Mouse (Mus musculus): Measurements from ENCODE around the gene Aspa. TPM values are rescaled to one million over a fixed set of nuclear protein-coding genes. Genes with fewer than 3 reads are reported as not detected.

Gene Aspa
- polyA plus RNA-seq, 1 experiment from 2014 or later: 4.5 TPM

- Histone ChIP-seq H3K27me3 (ENCODE audit: control insufficient read depth, insufficient read depth, low read length) (no peaks in the 10 kb centered on the region), H3K9ac (ENCODE audit: low read length) (no peak overlapping the region), H3K4me3 (replicated peaks; ENCODE audit: low read length) (no peak overlapping the region), H3K4me1 (ENCODE audit: control insufficient read depth, insufficient read depth, low read length) (no peaks in the 10 kb centered on the region), H3K27ac (ENCODE audit: low read length) (no peak overlapping the region), H3K9me3 (replicated peaks; ENCODE audit: control insufficient read depth, low read length) (no peaks in the 10 kb centered on the region), H3K4me2 (ENCODE audit: low read depth, low read length) (no peak overlapping the region), H3K36me3 (ENCODE audit: control insufficient read depth, insufficient read depth, low read length) (no peaks in the 10 kb centered on the region)
- WGBS: 32% methylated on average over 2 of the region's 2 CpGs
- no peak for ATAC-seq (ENCODE audit: insufficient read depth, low FRiP score)
Observed at GRCm38 (mm10) chr11:73274821-73275220, 54.6 kb downstream of the Aspa start.

GRCm38 (mm10) chr11:73267267-73267666 lies 62.1 kb downstream of the Aspa start, which contains the start of gene Trpv3:
TSS of gene Trpv3 (plus strand) at chr11:73267388.
- H3K27ac ChIP-seq (ENCODE audit: low read length): 0 out of 2 replicates have a peak within 1 kb of the TSS, but pooled peaks have one; percentile 10
- 65% methylated on average over 7 of the region's 7 CpGs for WGBS
- no peaks in the 10 kb centered on the region for H3K9me3 ChIP-seq (replicated peaks; ENCODE audit: control insufficient read depth, low read length)
- H3K4me3 ChIP-seq (replicated peaks; ENCODE audit: low read length): no peak within 1 kb of the TSS
- H3K4me1 ChIP-seq (ENCODE audit: control insufficient read depth, insufficient read depth, low read length): 0 out of 2 replicates have a peak, but pooled peaks cover 2% of the 10 kb centered on the region
- peak within 1 kb of the TSS; percentile 15 for H3K4me2 ChIP-seq (ENCODE audit: low read depth, low read length)
- no peaks in the 10 kb centered on the region for H3K36me3 ChIP-seq (ENCODE audit: control insufficient read depth, insufficient read depth, low read length)
- H3K27me3 ChIP-seq (ENCODE audit: control insufficient read depth, insufficient read depth, low read length): no peaks in the 10 kb centered on the region
- peak; percentile 77; the same call in 1 of the 2 replicates for ATAC-seq (ENCODE audit: insufficient read depth, low FRiP score)
- no peak within 1 kb of the TSS for H3K9ac ChIP-seq (ENCODE audit: low read length)

DNA sequence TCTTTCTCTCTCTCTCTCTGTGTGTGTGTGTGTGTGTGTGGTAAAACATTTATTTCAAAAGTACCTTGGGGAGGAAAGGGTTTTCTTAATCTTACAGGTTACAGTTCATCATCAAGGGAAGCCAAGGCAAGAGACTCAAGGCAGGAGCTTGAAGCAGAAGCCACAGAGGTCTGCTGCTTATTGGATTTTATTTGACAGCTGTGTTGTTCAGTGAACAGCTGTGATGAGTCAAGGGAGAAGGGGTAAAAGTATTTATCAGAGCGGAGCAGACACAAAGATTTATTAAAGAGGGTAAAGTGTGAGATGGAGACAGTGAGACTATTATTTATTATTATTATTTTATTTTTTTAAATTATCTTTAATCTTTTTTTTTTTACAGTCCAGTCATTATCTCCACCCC lies 68.0 kb downstream of the Aspa start:
- H3K4me2 ChIP-seq (ENCODE audit: low read depth, low read length): no peak overlapping the region
- no peak for ATAC-seq (ENCODE audit: insufficient read depth, low FRiP score)
- H3K27ac ChIP-seq (ENCODE audit: low read length): no peak overlapping the region
- no peaks in the 10 kb centered on the region for H3K36me3 ChIP-seq (ENCODE audit: control insufficient read depth, insufficient read depth, low read length)
- no peaks in the 10 kb centered on the region for H3K9me3 ChIP-seq (replicated peaks; ENCODE audit: control insufficient read depth, low read length)
- no peak overlapping the region for H3K4me3 ChIP-seq (replicated peaks; ENCODE audit: low read length)
- 0 out of 2 replicates have a peak, but pooled peaks cover 2% of the 10 kb centered on the region for H3K4me1 ChIP-seq (ENCODE audit: control insufficient read depth, insufficient read depth, low read length)
- 45% methylated on average over 1 of the region's 1 CpGs for WGBS
- no peak overlapping the region for H3K9ac ChIP-seq (ENCODE audit: low read length)
- H3K27me3 ChIP-seq (ENCODE audit: control insufficient read depth, insufficient read depth, low read length): no peaks in the 10 kb centered on the region

DNA sequence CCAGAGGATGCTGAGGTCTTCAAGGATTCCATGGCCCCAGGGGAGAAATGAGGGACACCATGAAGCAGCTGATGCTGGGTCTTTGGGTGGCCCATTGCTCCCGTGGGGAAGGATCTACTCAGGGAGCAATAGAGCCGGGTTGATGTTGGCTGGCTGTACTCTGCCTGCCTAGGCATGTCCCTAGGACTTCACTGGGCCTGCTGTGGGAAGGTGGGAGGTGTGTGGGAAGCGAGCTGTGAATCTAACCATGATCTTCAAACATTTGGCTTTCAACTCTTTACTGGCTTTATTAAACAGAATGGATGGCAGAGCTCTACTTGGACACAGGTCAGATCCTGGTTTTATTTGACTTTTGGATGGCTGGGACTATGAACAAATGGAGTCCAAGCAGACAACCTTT lies 68.9 kb downstream of the Aspa start:
- Histone ChIP-seq H3K9ac (ENCODE audit: low read length) (no peak overlapping the region), H3K36me3 (ENCODE audit: control insufficient read depth, insufficient read depth, low read length) (no peaks in the 10 kb centered on the region), H3K4me2 (ENCODE audit: low read depth, low read length) (no peak overlapping the region), H3K27ac (ENCODE audit: low read length) (no peak overlapping the region), H3K4me1 (ENCODE audit: control insufficient read depth, insufficient read depth, low read length) (0 out of 2 replicates have a peak, but pooled peaks cover 2% of the 10 kb centered on the region), H3K9me3 (replicated peaks; ENCODE audit: control insufficient read depth, low read length) (no peaks in the 10 kb centered on the region), H3K4me3 (replicated peaks; ENCODE audit: low read length) (no peak overlapping the region), H3K27me3 (ENCODE audit: control insufficient read depth, insufficient read depth, low read length) (no peaks in the 10 kb centered on the region)
- ATAC-seq (ENCODE audit: insufficient read depth, low FRiP score): no peak
- WGBS: 65% methylated on average over 3 of the region's 3 CpGs

DNA sequence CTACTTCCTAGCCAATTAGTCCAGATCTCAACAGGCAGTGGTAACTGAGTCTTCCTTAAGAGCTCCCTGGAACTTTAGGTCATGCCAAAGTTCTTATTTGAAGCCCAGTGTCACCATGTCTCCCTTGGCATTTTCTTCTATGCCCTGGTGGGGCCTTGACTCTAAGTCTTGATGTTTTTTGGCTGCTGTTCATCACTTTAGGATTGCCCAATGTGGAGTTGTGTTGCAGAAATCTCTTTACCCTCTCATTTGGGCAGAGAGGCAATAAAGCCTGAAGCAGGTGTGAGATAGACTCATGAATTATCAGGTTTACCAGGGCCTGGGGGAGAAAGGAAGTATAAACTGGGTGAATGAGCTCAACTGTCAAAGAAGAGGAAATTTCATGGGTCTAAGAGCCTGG lies 70.7 kb downstream of the Aspa start:
- no peak overlapping the region for H3K27ac ChIP-seq (ENCODE audit: low read length)
- no peak overlapping the region for H3K4me2 ChIP-seq (ENCODE audit: low read depth, low read length)
- H3K27me3 ChIP-seq (ENCODE audit: control insufficient read depth, insufficient read depth, low read length): no peaks in the 10 kb centered on the region
- no peak for ATAC-seq (ENCODE audit: insufficient read depth, low FRiP score)
- H3K4me3 ChIP-seq (replicated peaks; ENCODE audit: low read length): no peak overlapping the region
- H3K9ac ChIP-seq (ENCODE audit: low read length): no peak overlapping the region
- no peaks in the 10 kb centered on the region for H3K36me3 ChIP-seq (ENCODE audit: control insufficient read depth, insufficient read depth, low read length)
- H3K4me1 ChIP-seq (ENCODE audit: control insufficient read depth, insufficient read depth, low read length): 0 out of 2 replicates have a peak, but pooled peaks cover 2% of the 10 kb centered on the region
- H3K9me3 ChIP-seq (replicated peaks; ENCODE audit: control insufficient read depth, low read length): no peaks in the 10 kb centered on the region

GRCm38 (mm10) chr11:73257362-73257945 lies 71.9 kb downstream of the Aspa start:
- Histone ChIP-seq H3K4me3 (replicated peaks; ENCODE audit: low read length) (no peak overlapping the region), H3K4me2 (ENCODE audit: low read depth, low read length) (no peak overlapping the region), H3K4me1 (ENCODE audit: control insufficient read depth, insufficient read depth, low read length) (no peaks in the 10 kb centered on the region), H3K36me3 (ENCODE audit: control insufficient read depth, insufficient read depth, low read length) (no peaks in the 10 kb centered on the region), H3K27me3 (ENCODE audit: control insufficient read depth, insufficient read depth, low read length) (no peaks in the 10 kb centered on the region), H3K9me3 (replicated peaks; ENCODE audit: control insufficient read depth, low read length) (no peaks in the 10 kb centered on the region), H3K9ac (ENCODE audit: low read length) (no peak overlapping the region), H3K27ac (ENCODE audit: low read length) (no peak overlapping the region)
- 61% methylated on average over 4 of the region's 4 CpGs for WGBS
- ATAC-seq (ENCODE audit: insufficient read depth, low FRiP score): no peak

Other genes starting within 250 kb of the Aspa start
- 0.31 and 0.36 TPM in 2 replicates for gene Itgae, start 239.0 kb downstream of the Aspa start, polyA plus RNA-seq (2015; fragmentation: Nextera tagmentation; extraction: Ambion mirVana)
- gene Haspin, start 191.3 kb downstream of the Aspa start, polyA plus RNA-seq (2015; fragmentation: Nextera tagmentation; extraction: Ambion mirVana): 11.9 and 12.5 TPM in 2 replicates
- 0.36 and 0.65 TPM in 2 replicates for gene P2rx5, start 169.2 kb downstream of the Aspa start, polyA plus RNA-seq (2015; fragmentation: Nextera tagmentation; extraction: Ambion mirVana)
- gene Emc6, start 152.6 kb downstream of the Aspa start, polyA plus RNA-seq (2015; fragmentation: Nextera tagmentation; extraction: Ambion mirVana): 94.1 and 101 TPM in 2 replicates
- gene Tax1bp3, start 152.5 kb downstream of the Aspa start, polyA plus RNA-seq (2015; fragmentation: Nextera tagmentation; extraction: Ambion mirVana): 214 and 230 TPM in 2 replicates
- gene Ctns, start 130.6 kb downstream of the Aspa start, polyA plus RNA-seq (2015; fragmentation: Nextera tagmentation; extraction: Ambion mirVana): 18.3 and 19.6 TPM in 2 replicates
- gene Shpk, start 130.1 kb downstream of the Aspa start, polyA plus RNA-seq (2015; fragmentation: Nextera tagmentation; extraction: Ambion mirVana): 3.3 and 4.0 TPM in 2 replicates
- not detected in 2 replicates for gene Trpv1, start 95.3 kb downstream of the Aspa start, polyA plus RNA-seq (2015; fragmentation: Nextera tagmentation; extraction: Ambion mirVana)
- gene Trpv3, start 62.2 kb downstream of the Aspa start, polyA plus RNA-seq (2015; fragmentation: Nextera tagmentation; extraction: Ambion mirVana): 0.40 and 0.47 TPM in 2 replicates
- not detected in 2 replicates for gene Gm49340, start 145 bp upstream of the Aspa start, polyA plus RNA-seq (2015; fragmentation: Nextera tagmentation; extraction: Ambion mirVana)
- gene Spata22, start 145 bp upstream of the Aspa start, polyA plus RNA-seq (2015; fragmentation: Nextera tagmentation; extraction: Ambion mirVana): 0.27 TPM in 1 of 2 replicates, not detected in the other
- gene Olfr20, start 21.2 kb upstream of the Aspa start, polyA plus RNA-seq (2015; fragmentation: Nextera tagmentation; extraction: Ambion mirVana): not detected in 2 replicates
- gene Olfr376, start 41.6 kb upstream of the Aspa start, polyA plus RNA-seq (2015; fragmentation: Nextera tagmentation; extraction: Ambion mirVana): not detected in 2 replicates
- not detected in 2 replicates for gene Olfr1, start 70.0 kb upstream of the Aspa start, polyA plus RNA-seq (2015; fragmentation: Nextera tagmentation; extraction: Ambion mirVana)
- gene Olfr378, start 98.9 kb upstream of the Aspa start, polyA plus RNA-seq (2015; fragmentation: Nextera tagmentation; extraction: Ambion mirVana): not detected in 2 replicates
- gene Olfr380, start 127.9 kb upstream of the Aspa start, polyA plus RNA-seq (2015; fragmentation: Nextera tagmentation; extraction: Ambion mirVana): not detected in 2 replicates
- gene Olfr381, start 162.0 kb upstream of the Aspa start, polyA plus RNA-seq (2015; fragmentation: Nextera tagmentation; extraction: Ambion mirVana): not detected in 2 replicates
- not detected in 2 replicates for gene Olfr382, start 187.6 kb upstream of the Aspa start, polyA plus RNA-seq (2015; fragmentation: Nextera tagmentation; extraction: Ambion mirVana)

Data from stomach, embryonic 16.5 days (tissue).